Mouse (Mus musculus) E14TG2a.4 (cell line): ENCODE results near the gene Wfdc6a.

Source experiments
- CTCF ChIP-seq: conservative IDR thresholded peaks from 2 replicates; pipeline ENCODE4 v1.5.1; 2014; ENCODE audit warnings: low read length
- POU5F1 ChIP-seq: IDR thresholded peaks from 2 replicates; pipeline ENCODE4 v1.6.1; 2014; ENCODE audit warnings: low read length, borderline replicate concordance

- TF ChIP-seq CTCF, result no peak
- no peak for TF ChIP-seq POU5F1
Measured at GRCm38 (mm10) chr2:164562391-164563188, 22.7 kb downstream of the Wfdc6a start, which contains the start of gene Wfdc2.
